Mouse (Mus musculus) liver, embryonic 14.5 days (tissue): ENCODE measurements around the gene Donson. TPM values are rescaled to one million over a fixed set of nuclear protein-coding genes. Genes with fewer than 3 reads are reported as not detected.

ENCODE experiments used
- ATAC-seq: fragments of 200-750 bp; cut with Nextera tagmentation; 2 replicates; pipeline ENCODE4 v1.8.0; 2017; ENCODE audit warnings: moderate number of reproducible peaks, mild to moderate bottlenecking, moderate library complexity; ENCODE audit not compliant: insufficient read depth
- DNase-seq, 3 experiments: peaks; one replicate each; pipeline ENCODE4 v3.0.0-alpha.2; 2012 to 2013; ENCODE audit warnings: low read depth in 3 of 3, low spot score in 3 of 3
- H3K27ac ChIP-seq: fragments of 300-500 bp; sonication (generic); 2 replicates; pipeline ENCODE4 v1.5.1; 2014; ENCODE audit warnings: moderate library complexity, mild to moderate bottlenecking, control low read depth, inconsistent platforms
- H3K27me3 ChIP-seq: fragments of 300-500 bp; sonication (generic); 2 replicates; pipeline ENCODE4 v1.6.1; 2014; ENCODE audit warnings: mild to moderate bottlenecking, low read length, moderate library complexity; ENCODE audit not compliant: control insufficient read depth, insufficient read depth
- H3K36me3 ChIP-seq: fragments of 300-500 bp; sonication (generic); replicated peaks from 2 replicates; pipeline ENCODE4 v1.6.1; 2014; ENCODE audit warnings: low read depth; ENCODE audit not compliant: control insufficient read depth, insufficient read depth
- H3K4me1 ChIP-seq, 2 experiments: fragments of 200-500 bp in 1 of 2; fragments of 300-500 bp in 1 of 2; sonication (generic) in 1 of 2; replicated peaks; 2 replicates each; pipeline ENCODE4 v1.6.1; 2012 to 2014; ENCODE audit warnings: antibody characterized with exemption in 1 of 2, inconsistent platforms in 1 of 2, low read length in 1 of 2; ENCODE audit not compliant: control insufficient read depth in 2 of 2, insufficient read depth in 2 of 2
- H3K4me2 ChIP-seq: fragments of 300-500 bp; sonication (generic); 2 replicates; pipeline ENCODE4 v1.6.1; 2014; ENCODE audit warnings: low read depth, mild to moderate bottlenecking, control low read depth, moderate library complexity
- H3K4me3 ChIP-seq, 2 experiments: fragments of 200-500 bp in 1 of 2; fragments of 300-500 bp in 1 of 2; sonication (generic) in 1 of 2; 2 replicates each; pipeline ENCODE4 v1.5.1; 2012 to 2014; ENCODE audit warnings: low read depth in 2 of 2, low read length in 2 of 2, mild to moderate bottlenecking in 2 of 2, control low read depth in 1 of 2, inconsistent platforms in 1 of 2, moderate library complexity in 1 of 2; ENCODE audit not compliant: insufficient read depth in 1 of 2
- H3K9ac ChIP-seq: fragments of 300-500 bp; sonication (generic); replicated peaks from 2 replicates; pipeline ENCODE4 v1.6.1; 2014; ENCODE audit warnings: mild to moderate bottlenecking, control low read depth, moderate library complexity
- H3K9me3 ChIP-seq: fragments of 300-500 bp; sonication (generic); 2 replicates; pipeline ENCODE4 v1.6.1; 2016; ENCODE audit warnings: low read length, mixed read lengths; ENCODE audit not compliant: control insufficient read depth
- CTCF ChIP-seq: IDR thresholded peaks from 2 replicates; pipeline ENCODE4 v1.5.1; 2016; ENCODE audit warnings: antibody characterized with exemption, low read depth, control low read depth
- EP300 ChIP-seq: IDR thresholded peaks from 2 replicates; pipeline ENCODE4 v1.6.1; 2016; ENCODE audit warnings: antibody characterized with exemption, low read depth
- WGBS: fragments of 180-500 bp; shearing (Covaris S2); extraction: QIAGEN DNeasy Blood & Tissue Kit; methylation state at CpG from one replicate; pipeline ENCODE4 v1.1.7; 2014; ENCODE audit not compliant: insufficient replicate concordance; 5-methylcytosine and 5-hydroxymethylcytosine counted together
- polyA plus RNA-seq, 2 experiments: library from polyadenylated mRNA; depleted of rRNA in 1 of 2; stranded (reverse) in 1 of 2; unstranded in 1 of 2; fragments of >200 nt; fragmentation: Nextera tagmentation in 1 of 2; extraction: Ambion mirVana in 1 of 2; gene quantifications; 2 replicates each; pipeline versions ENCODE4 v1.2.1 to v1.2.3; 2012 to 2014

Donson gene
- polyA plus RNA-seq, 2 experiments, result 26.2 to 32.0 TPM

DNA sequence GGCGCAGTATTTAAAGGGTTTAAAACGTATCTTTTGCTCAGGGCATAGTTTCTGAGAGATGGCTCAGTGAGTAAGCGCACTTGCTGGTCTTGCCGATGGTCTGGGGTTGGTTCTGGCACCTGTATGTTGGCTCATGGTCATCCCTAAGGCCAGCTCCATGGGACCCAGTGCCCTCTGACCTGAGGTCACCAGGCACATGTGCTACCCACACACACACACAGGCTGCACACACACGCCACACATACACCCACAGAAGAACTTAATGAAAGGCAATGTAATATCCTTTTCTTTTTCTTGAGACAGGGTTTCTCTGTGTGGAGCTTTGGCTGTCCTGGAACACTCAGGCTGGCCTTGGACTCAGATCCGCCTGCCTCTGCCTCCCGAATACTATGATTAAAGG, 55.6 kb downstream of the Donson start:
- Histone ChIP-seq H3K4me1 (no peaks in the 10 kb centered on the region), H3K9me3 (no peaks in the 10 kb centered on the region), H3K4me2 (no peak overlapping the region), H3K4me3 (no peak overlapping the region), H3K9ac (no peak overlapping the region), H3K36me3 (peaks cover 62% of the 10 kb centered on the region), H3K27ac (no peak overlapping the region), H3K27me3 (no peaks in the 10 kb centered on the region)
- ATAC-seq (no peak), DNase-seq (no peak)
- TF ChIP-seq CTCF, result no peak
- TF ChIP-seq EP300, result no peak
- 89% methylated on average over 7 of the region's 7 CpGs for WGBS

DNA sequence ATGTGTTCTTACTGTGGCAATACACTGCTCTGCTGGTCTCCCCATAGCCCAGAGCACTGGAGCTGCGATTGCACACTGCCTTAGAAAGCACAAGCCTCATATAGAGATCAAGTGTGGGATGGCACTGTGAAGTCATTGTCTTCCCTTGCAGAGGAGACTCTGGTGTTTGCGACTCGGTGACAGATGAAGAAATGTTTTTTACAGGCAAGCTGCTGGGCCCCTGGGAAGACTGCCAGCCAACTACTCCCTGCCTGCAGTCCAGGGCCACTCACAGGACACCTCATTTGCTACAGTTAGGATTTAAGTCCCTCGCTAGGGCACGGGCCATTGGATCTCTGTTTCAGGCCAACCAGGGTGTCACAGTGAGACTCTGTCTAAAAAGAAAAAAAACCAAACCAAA, 56.1 kb downstream of the Donson start:
- Histone ChIP-seq H3K4me2 (no peak overlapping the region), H3K9ac (no peak overlapping the region), H3K27ac (no peak overlapping the region), H3K36me3 (peaks cover 61% of the 10 kb centered on the region), H3K27me3 (no peaks in the 10 kb centered on the region), H3K9me3 (no peaks in the 10 kb centered on the region), H3K4me1 (no peaks in the 10 kb centered on the region), H3K4me3 (no peak overlapping the region)
- TF ChIP-seq EP300 (no peak), CTCF (no peak)
- DNase-seq, result no peak
- ATAC-seq, result no peak
- 75% methylated on average over 5 of the region's 5 CpGs for WGBS

DNA sequence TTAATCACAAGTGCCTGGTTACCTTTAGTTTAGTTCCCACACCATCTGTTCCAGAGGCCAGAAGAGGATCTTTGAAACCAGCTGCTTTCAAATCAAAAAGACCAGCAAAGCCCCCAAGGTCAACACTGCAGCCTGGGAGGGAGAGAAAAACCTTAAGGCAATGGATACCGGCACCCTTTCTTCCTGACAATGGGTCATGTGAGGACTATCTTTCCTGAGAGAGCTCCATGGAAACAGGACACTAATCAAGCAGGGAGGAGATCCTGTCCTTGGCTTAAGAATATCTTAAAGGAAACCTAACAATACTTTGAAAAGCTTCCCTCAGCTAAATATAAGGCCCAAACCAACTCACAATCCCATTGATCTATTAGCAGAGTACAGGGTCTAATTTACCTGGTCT, 58.0 kb downstream of the Donson start:
- ATAC-seq, result no peak
- H3K27ac ChIP-seq, result no peak overlapping the region

DNA sequence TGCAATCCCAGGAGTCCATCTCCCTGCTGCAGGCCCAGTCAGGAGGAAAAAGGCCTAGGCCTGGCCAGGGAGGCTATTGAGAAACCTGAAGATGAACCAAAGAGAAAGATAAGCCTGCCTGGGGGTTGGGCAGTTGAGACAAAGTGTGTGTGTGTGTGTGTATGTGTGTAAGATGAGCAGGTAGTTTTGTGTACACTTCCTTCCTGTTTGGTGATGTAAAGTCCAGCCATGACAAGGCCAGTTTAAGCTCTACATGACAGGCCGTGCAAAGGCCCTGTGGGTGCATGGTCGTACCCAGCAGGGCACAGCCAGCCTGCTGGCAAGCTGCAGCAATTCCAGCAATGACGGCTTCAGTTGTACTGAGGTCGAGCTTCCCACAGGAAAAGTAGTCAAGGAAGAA, 58.8 kb downstream of the Donson start:
- no peaks in the 10 kb centered on the region for H3K9me3 ChIP-seq
- no peak for DNase-seq
- H3K27me3 ChIP-seq, result no peaks in the 10 kb centered on the region
- no peak overlapping the region for H3K9ac ChIP-seq
- H3K4me2 ChIP-seq, result no peak overlapping the region
- ATAC-seq, result no peak
- H3K4me3 ChIP-seq, result no peak overlapping the region
- no peaks in the 10 kb centered on the region for H3K4me1 ChIP-seq
- WGBS, result 70% methylated on average over 4 of the region's 4 CpGs
- H3K27ac ChIP-seq, result no peak overlapping the region
- H3K36me3 ChIP-seq, result peaks cover 59% of the 10 kb centered on the region
- TF ChIP-seq CTCF, result no peak
- TF ChIP-seq EP300, result no peak

More for the DNA sequence above, 58.0 kb downstream of the Donson start:
- no peaks in the 10 kb centered on the region for H3K9me3 ChIP-seq
- peaks cover 57% of the 10 kb centered on the region for H3K36me3 ChIP-seq
- 85% methylated on average over 1 of the region's 1 CpGs for WGBS
- no peak for TF ChIP-seq CTCF
- TF ChIP-seq EP300, result no peak
- H3K27me3 ChIP-seq, result no peaks in the 10 kb centered on the region
- H3K4me2 ChIP-seq, result no peak overlapping the region
- H3K4me3 ChIP-seq, result no peak overlapping the region
- DNase-seq, result no peak
- H3K9ac ChIP-seq, result no peak overlapping the region
- no peaks in the 10 kb centered on the region for H3K4me1 ChIP-seq

DNA sequence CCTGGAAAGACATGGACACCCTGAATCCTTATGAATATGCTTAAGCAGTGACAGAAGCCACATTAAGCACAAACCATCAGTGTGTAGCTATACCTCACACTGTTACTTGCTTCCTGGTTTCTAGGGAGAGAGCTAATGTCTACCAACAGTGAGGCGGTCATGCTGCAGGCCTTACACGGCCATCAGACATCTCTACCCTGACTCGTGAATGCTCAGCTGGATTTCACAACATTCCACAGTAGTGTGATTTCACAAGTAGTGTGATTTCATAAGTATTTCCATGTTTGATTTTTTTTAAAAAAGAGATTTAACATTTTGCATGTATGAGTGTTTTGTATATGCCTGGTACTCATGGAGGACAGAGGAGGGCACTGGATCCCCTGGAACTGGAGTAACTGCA, 59.9 kb downstream of the Donson start:
- WGBS, result 81% methylated on average over 3 of the region's 3 CpGs
- Histone ChIP-seq H3K27ac (no peak overlapping the region), H3K9ac (no peak overlapping the region), H3K27me3 (no peaks in the 10 kb centered on the region), H3K36me3 (peaks cover 57% of the 10 kb centered on the region), H3K4me2 (no peak overlapping the region), H3K4me3 (no peak overlapping the region), H3K9me3 (no peaks in the 10 kb centered on the region), H3K4me1 (no peaks in the 10 kb centered on the region)
- ATAC-seq (no peak), DNase-seq (no peak)
- no peak for TF ChIP-seq CTCF
- TF ChIP-seq EP300, result no peak

GRCm38 (mm10) chr16:91627831-91628230, 60.7 kb downstream of the Donson start:
- Histone ChIP-seq H3K9ac (no peak overlapping the region), H3K36me3 (peaks cover 66% of the 10 kb centered on the region), H3K27ac (no peak overlapping the region), H3K4me2 (no peak overlapping the region), H3K27me3 (no peaks in the 10 kb centered on the region), H3K9me3 (no peaks in the 10 kb centered on the region), H3K4me1 (no peaks in the 10 kb centered on the region), H3K4me3 (no peak overlapping the region)
- TF ChIP-seq EP300 (no peak), CTCF (no peak)
- WGBS, result 74% methylated on average over 7 of the region's 7 CpGs
- no peak for ATAC-seq
- DNase-seq, result no peak

Other genes with a start within 250 kb of the Donson start
- 9.3 and 11.6 TPM in 2 replicates for gene Ifnar1, start 203.5 kb downstream of the Donson start, polyA plus RNA-seq (2012; rRNA removed)
- 15.4 and 16.2 TPM in 2 replicates for gene Ifnar1, start 203.5 kb downstream of the Donson start, polyA plus RNA-seq (2014; fragmentation: Nextera tagmentation; extraction: Ambion mirVana)
- gene Ifngr2, start 141.7 kb downstream of the Donson start, polyA plus RNA-seq (2012; rRNA removed), result 3.9 and 4.9 TPM in 2 replicates
- gene Ifngr2, start 141.7 kb downstream of the Donson start, polyA plus RNA-seq (2014; fragmentation: Nextera tagmentation; extraction: Ambion mirVana), result 13.1 and 13.5 TPM in 2 replicates
- gene Tmem50b, start 91.0 kb downstream of the Donson start, polyA plus RNA-seq (2012; rRNA removed), result 2.5 and 2.8 TPM in 2 replicates
- gene Tmem50b, start 91.0 kb downstream of the Donson start, polyA plus RNA-seq (2014; fragmentation: Nextera tagmentation; extraction: Ambion mirVana), result 5.0 TPM in 2 replicates
- 0.53 and 0.71 TPM in 2 replicates for gene Dnajc28, start 69.7 kb downstream of the Donson start, polyA plus RNA-seq (2012; rRNA removed)
- 1.6 and 1.8 TPM in 2 replicates for gene Dnajc28, start 69.7 kb downstream of the Donson start, polyA plus RNA-seq (2014; fragmentation: Nextera tagmentation; extraction: Ambion mirVana)
- gene Gart, start 41.8 kb downstream of the Donson start, polyA plus RNA-seq (2012; rRNA removed), result 35.1 and 42.3 TPM in 2 replicates
- gene Gart, start 41.8 kb downstream of the Donson start, polyA plus RNA-seq (2014; fragmentation: Nextera tagmentation; extraction: Ambion mirVana), result 61.3 and 75.1 TPM in 2 replicates
- gene Son, start 41.3 kb downstream of the Donson start, polyA plus RNA-seq (2012; rRNA removed), result 48.2 and 64.2 TPM in 2 replicates
- gene Son, start 41.3 kb downstream of the Donson start, polyA plus RNA-seq (2014; fragmentation: Nextera tagmentation; extraction: Ambion mirVana), result 42.9 and 45.0 TPM in 2 replicates
- 12.1 and 17.9 TPM in 2 replicates for gene Cryzl1, start 40.2 kb upstream of the Donson start, polyA plus RNA-seq (2012; rRNA removed)
- gene Cryzl1, start 40.2 kb upstream of the Donson start, polyA plus RNA-seq (2014; fragmentation: Nextera tagmentation; extraction: Ambion mirVana), result 29.7 and 32.3 TPM in 2 replicates
- gene Itsn1, start 40.5 kb upstream of the Donson start, polyA plus RNA-seq (2012; rRNA removed), result 46.8 and 54.4 TPM in 2 replicates
- gene Itsn1, start 40.5 kb upstream of the Donson start, polyA plus RNA-seq (2014; fragmentation: Nextera tagmentation; extraction: Ambion mirVana), result 30.6 and 31.4 TPM in 2 replicates